Mouse (Mus musculus) midbrain, embryonic 11.5 days (tissue): ENCODE data around the gene Ubap2l. TPM values are rescaled to one million over a fixed set of nuclear protein-coding genes. Genes with fewer than 3 reads are reported as not detected.
A peak's percentile ranks its signal among the peaks of the same experiment; 100 is the strongest.

ENCODE experiments used
- ATAC-seq: fragments of 200-750 bp; cut with Nextera tagmentation; 2 replicates; pipeline ENCODE4 v1.8.0; 2017; ENCODE audit warnings: moderate TSS enrichment, moderate library complexity; ENCODE audit not compliant: low FRiP score
- DNase-seq: peaks from one replicate; pipeline ENCODE4 v3.0.0; 2015; ENCODE audit warnings: low spot score; ENCODE audit errors: missing footprints
- H3K27ac ChIP-seq: fragments of 300-500 bp; sonication (generic); 2 replicates; pipeline ENCODE4 v1.5.1; 2014; ENCODE audit warnings: low read depth, low read length
- H3K27me3 ChIP-seq: fragments of 300-500 bp; sonication (generic); 2 replicates; pipeline ENCODE4 v1.6.1; 2014; ENCODE audit warnings: mild to moderate bottlenecking, low read length, moderate library complexity, mixed read lengths; ENCODE audit not compliant: control insufficient read depth, insufficient read depth
- H3K36me3 ChIP-seq: fragments of 300-500 bp; sonication (generic); 2 replicates; pipeline ENCODE4 v1.6.1; 2014; ENCODE audit warnings: mild to moderate bottlenecking, low read length, moderate library complexity, mixed read lengths; ENCODE audit not compliant: control insufficient read depth, insufficient read depth
- H3K4me1 ChIP-seq: fragments of 300-500 bp; sonication (generic); 2 replicates; pipeline ENCODE4 v1.6.1; 2014; ENCODE audit warnings: low read length; ENCODE audit not compliant: control insufficient read depth, insufficient read depth
- H3K4me2 ChIP-seq: fragments of 300-500 bp; sonication (generic); 2 replicates; pipeline ENCODE4 v1.6.1; 2014; ENCODE audit warnings: mild to moderate bottlenecking, moderate library complexity
- H3K4me3 ChIP-seq: fragments of 300-500 bp; sonication (generic); 2 replicates; pipeline ENCODE4 v1.5.1; 2014; ENCODE audit warnings: low read depth, low read length
- H3K9ac ChIP-seq: fragments of 300-500 bp; sonication (generic); 2 replicates; pipeline ENCODE4 v1.6.1; 2014; ENCODE audit warnings: low read length
- H3K9me3 ChIP-seq: fragments of 300-500 bp; sonication (generic); 2 replicates; pipeline ENCODE4 v1.6.1; 2016; ENCODE audit warnings: low read length; ENCODE audit not compliant: control insufficient read depth
- WGBS: fragments of 180-500 bp; shearing (Covaris S2); extraction: QIAGEN DNeasy Blood & Tissue Kit; methylation state at CpG from one replicate; pipeline ENCODE4 v1.1.7; 2014; 5-methylcytosine and 5-hydroxymethylcytosine counted together
- polyA plus RNA-seq: library from polyadenylated mRNA; unstranded; fragments of >200 nt; fragmentation: Nextera tagmentation; extraction: Ambion mirVana; gene quantifications from 2 replicates; pipeline ENCODE4 v1.2.1, GENCODE M21; 2014

The Ubap2l gene
- polyA plus RNA-seq, 1 experiment from 2014 or later, result 218 TPM

DNA sequence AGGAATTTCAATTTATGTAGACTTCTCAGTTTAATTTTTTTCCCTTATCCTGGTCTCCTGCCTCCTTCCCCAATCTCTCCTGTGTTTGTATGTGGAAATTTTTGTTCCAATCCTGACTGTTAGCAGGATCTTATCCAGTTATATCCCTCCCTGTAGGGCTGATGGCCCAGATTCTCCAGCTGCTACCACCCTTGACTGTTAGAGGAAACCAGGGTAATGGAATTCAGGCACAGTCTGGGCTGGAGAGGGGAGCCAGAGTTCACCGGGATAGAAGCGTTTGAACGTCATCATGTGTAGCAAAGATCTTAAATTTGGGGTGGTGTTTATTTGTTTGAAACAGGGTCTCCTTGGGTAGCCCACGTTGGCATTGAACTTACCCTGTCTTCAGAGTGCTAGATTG is 32.4 kb upstream of the Ubap2l start:
- Histone ChIP-seq H3K9ac (no peak overlapping the region), H3K4me1 (peaks cover 23% of the 10 kb centered on the region), H3K4me3 (no peak overlapping the region), H3K27me3 (no peaks in the 10 kb centered on the region), H3K4me2 (no peak overlapping the region), H3K9me3 (no peaks in the 10 kb centered on the region), H3K36me3 (peaks cover 6% of the 10 kb centered on the region; the same call in 1 of the 2 replicates), H3K27ac (no peak overlapping the region)
- DNase-seq (no peak), ATAC-seq (no peak)
- WGBS, result 87% methylated on average over 4 of the region's 4 CpGs

- Histone ChIP-seq H3K27me3 (no peaks in the 10 kb centered on the region), H3K36me3 (peaks cover 5% of the 10 kb centered on the region; the same call in 1 of the 2 replicates), H3K4me3 (no peak overlapping the region), H3K4me1 (peaks cover 26% of the 10 kb centered on the region), H3K9ac (no peak overlapping the region), H3K9me3 (no peaks in the 10 kb centered on the region), H3K27ac (0 out of 2 replicates have a peak overlapping the region, but pooled peaks have one; percentile 9), H3K4me2 (no peak overlapping the region)
- DNase-seq (no peak), ATAC-seq (no peak)
- WGBS, result 57% methylated on average over 3 of the region's 3 CpGs
Observed at GRCm38 (mm10) chr3:90083698-90084324, 31.4 kb upstream of the Ubap2l start.

DNA sequence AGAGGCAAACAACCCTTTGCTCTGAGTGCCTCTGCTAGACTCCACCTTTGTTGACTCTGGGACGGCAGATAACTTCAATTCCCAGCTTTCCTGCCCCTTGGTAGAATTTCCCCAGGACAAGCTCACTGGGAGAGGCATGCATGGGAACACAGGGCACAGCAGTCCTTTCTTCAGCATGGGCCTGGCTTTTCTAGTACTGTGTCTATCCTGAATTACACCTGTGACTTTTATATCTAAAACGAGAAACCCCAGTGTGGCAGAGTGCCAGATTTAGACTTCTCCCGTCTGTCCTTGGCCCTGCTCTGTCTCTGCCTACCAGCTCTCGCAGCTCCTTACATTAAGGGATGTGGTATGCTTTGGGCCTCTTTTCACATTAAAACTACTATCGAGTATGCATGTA is 30.6 kb upstream of the Ubap2l start:
- Histone ChIP-seq H3K4me3 (no peak overlapping the region), H3K4me2 (no peak overlapping the region), H3K27ac (no peak overlapping the region), H3K9ac (peak overlapping the region; percentile 10; the same call in 1 of the 2 replicates), H3K4me1 (peaks cover 29% of the 10 kb centered on the region), H3K9me3 (no peaks in the 10 kb centered on the region), H3K27me3 (no peaks in the 10 kb centered on the region), H3K36me3 (no peaks in the 10 kb centered on the region)
- ATAC-seq (no peak), DNase-seq (no peak)
- 73% methylated on average over 5 of the region's 5 CpGs for WGBS

GRCm38 (mm10) chr3:90081365-90082240 is 29.2 kb upstream of the Ubap2l start:
- Histone ChIP-seq H3K27ac (no peak overlapping the region), H3K4me1 (peaks cover 36% of the 10 kb centered on the region), H3K4me2 (peak overlapping the region; percentile 91), H3K4me3 (peak overlapping the region; percentile 11; the same call in 1 of the 2 replicates), H3K9me3 (no peaks in the 10 kb centered on the region), H3K9ac (no peak overlapping the region; the same call in 1 of the 2 replicates), H3K36me3 (no peaks in the 10 kb centered on the region), H3K27me3 (no peaks in the 10 kb centered on the region)
- WGBS, result 86% methylated on average over 5 of the region's 5 CpGs
- DNase-seq (no peak), ATAC-seq (no peak)

- Histone ChIP-seq H3K4me1 (peaks cover 36% of the 10 kb centered on the region), H3K36me3 (no peaks in the 10 kb centered on the region), H3K9ac (peak overlapping the region; percentile 76), H3K4me2 (peak overlapping the region; percentile 91), H3K9me3 (no peaks in the 10 kb centered on the region), H3K27ac (peak overlapping the region; percentile 87; the same call in 1 of the 2 replicates), H3K4me3 (peak overlapping the region; percentile 74), H3K27me3 (no peaks in the 10 kb centered on the region)
- DNase-seq (no peak), ATAC-seq (no peak)
- WGBS, result 0% methylated on average over 6 of the region's 6 CpGs
Observed at GRCm38 (mm10) chr3:90080498-90080863, 28.1 kb upstream of the Ubap2l start.

- peak; percentile 94 for DNase-seq
- Histone ChIP-seq H3K4me2 (peak overlapping the region; percentile 91), H3K4me1 (peaks cover 36% of the 10 kb centered on the region), H3K36me3 (no peaks in the 10 kb centered on the region), H3K9ac (peak overlapping the region; percentile 76), H3K9me3 (no peaks in the 10 kb centered on the region), H3K4me3 (peak overlapping the region; percentile 74), H3K27ac (peak overlapping the region; percentile 87), H3K27me3 (no peaks in the 10 kb centered on the region)
- WGBS, result under 1% methylated on average over 53 of the region's 53 CpGs
- ATAC-seq, result peak; percentile 68
Observed at GRCm38 (mm10) chr3:90079763-90080497, 27.5 kb upstream of the Ubap2l start.

- Histone ChIP-seq H3K4me1 (peaks cover 36% of the 10 kb centered on the region), H3K4me3 (peak overlapping the region; percentile 74), H3K27ac (peak overlapping the region; percentile 87), H3K36me3 (no peaks in the 10 kb centered on the region), H3K9me3 (no peaks in the 10 kb centered on the region), H3K4me2 (peak overlapping the region; percentile 91), H3K27me3 (no peaks in the 10 kb centered on the region), H3K9ac (peak overlapping the region; percentile 76)
- peak; percentile 98 for ATAC-seq
- WGBS, result under 1% methylated on average over 33 of the region's 33 CpGs
- peak; percentile 98 for DNase-seq
Observed at GRCm38 (mm10) chr3:90079133-90079762, 26.8 kb upstream of the Ubap2l start.

DNA sequence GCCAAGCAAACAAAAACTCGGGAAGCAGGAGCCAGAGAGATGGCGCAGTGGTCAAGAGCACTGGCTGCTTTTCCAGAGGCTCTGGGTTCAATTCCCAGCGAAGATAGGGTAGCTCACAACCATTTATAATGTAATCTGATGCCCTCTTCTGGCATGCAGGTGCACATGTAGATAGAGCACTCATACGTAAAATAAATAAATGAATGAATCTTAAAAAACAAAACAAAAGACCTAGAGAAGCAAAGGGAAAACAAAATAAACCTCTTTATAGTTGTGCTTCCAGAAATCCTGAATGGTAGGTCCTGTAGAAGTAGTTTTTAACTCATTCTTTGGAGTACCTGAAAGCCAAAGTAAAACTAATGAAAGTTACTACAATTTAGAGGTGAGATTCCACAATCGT is 25.8 kb upstream of the Ubap2l start:
- no peaks in the 10 kb centered on the region for H3K9me3 ChIP-seq
- no peak for ATAC-seq
- H3K9ac ChIP-seq, result no peak overlapping the region
- WGBS, result 59% methylated on average over 5 of the region's 5 CpGs
- no peak overlapping the region for H3K4me3 ChIP-seq
- no peaks in the 10 kb centered on the region for H3K36me3 ChIP-seq
- H3K4me1 ChIP-seq, result peaks cover 27% of the 10 kb centered on the region
- DNase-seq, result no peak
- no peak overlapping the region for H3K4me2 ChIP-seq
- H3K27me3 ChIP-seq, result no peaks in the 10 kb centered on the region
- no peak overlapping the region for H3K27ac ChIP-seq
